Mouse (Mus musculus): Measurements from ENCODE around the gene Ghrh.

DNA sequence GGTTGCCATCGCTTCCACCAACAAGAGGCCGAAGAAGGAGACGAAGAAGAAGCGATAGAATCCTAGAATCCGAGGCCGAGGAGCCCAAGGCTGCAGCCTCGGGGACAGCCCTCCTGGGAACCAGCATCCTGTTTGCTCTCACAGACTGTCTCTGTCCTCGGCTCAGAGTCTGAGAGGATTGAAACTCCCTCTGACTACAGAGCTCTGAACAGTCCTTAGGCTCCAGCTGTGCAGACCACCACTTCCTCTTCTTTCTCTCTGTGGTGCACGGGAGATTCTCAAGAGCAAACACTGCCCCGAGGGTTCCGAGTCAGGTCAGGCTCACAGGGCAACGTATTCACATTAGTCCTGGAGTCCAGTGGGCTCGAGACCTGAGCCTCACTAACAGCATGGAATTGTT, 48.7 kb upstream of the Ghrh start:
- TF ChIP-seq CTCF (IDR thresholded peaks at IDR 0.05; ENCODE audit: low read depth, low read length) = no peak
- no peak for TF ChIP-seq GATA1 (IDR thresholded peaks at IDR 0.05; ENCODE audit: borderline replicate concordance, low read length)

Data from G1E (cell line).